Mouse (Mus musculus) megakaryocyte progenitor cell, adult 5-6 weeks (primary cell): Measurements from ENCODE around the gene Cuta. TPM values are rescaled to one million over a fixed set of nuclear protein-coding genes. Genes with fewer than 3 reads are reported as not detected.

Experiments used
- ATAC-seq: replicated peaks from 2 replicates; pipeline ENCODE4 v1.8.0; 2016; ENCODE audit warnings: mild to moderate bottlenecking, moderate TSS enrichment, inconsistent platforms; ENCODE audit not compliant: poor library complexity
- total RNA-seq, 2 experiments: library from RNA; stranded (forward) in 1 of 2; stranded (reverse) in 1 of 2; fragments of 157-497, 149-512 nt in 1 of 2; fragments of 200-1000 nt in 1 of 2; gene quantifications; 2 replicates each; pipeline versions ENCODE4 v1.2.3 to v1.2.4; 2015 to 2017

Cuta gene
- total RNA-seq, 2 experiments from 2014 or later: 82.9 to 216 TPM

- ATAC-seq: no peak
Observed at GRCm38 (mm10) chr17:26893492-26893891, 45.9 kb downstream of the Cuta start.

- no peak for ATAC-seq
Observed at GRCm38 (mm10) chr17:26892635-26893375, 46.6 kb downstream of the Cuta start.

DNA sequence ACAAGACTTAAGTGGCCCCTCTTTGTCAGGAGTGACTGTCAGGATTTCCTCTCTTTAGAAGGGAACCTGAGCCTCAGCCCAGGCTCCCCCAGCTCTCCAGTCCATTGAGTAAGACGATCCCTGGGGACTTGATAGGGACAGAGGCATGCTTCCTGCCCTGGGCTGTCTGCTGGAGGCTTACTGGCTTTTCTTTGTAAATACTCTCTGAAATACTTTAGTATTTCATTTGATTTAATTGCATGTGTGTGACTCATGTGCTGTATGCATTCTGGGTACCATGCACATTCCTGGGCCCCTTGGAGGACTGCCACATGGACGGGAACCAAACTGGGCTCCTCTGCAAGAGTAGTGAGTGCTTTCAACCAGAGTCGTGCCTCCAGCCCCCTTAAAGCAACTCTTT, 51.4 kb downstream of the Cuta start:
- no peak for ATAC-seq

DNA sequence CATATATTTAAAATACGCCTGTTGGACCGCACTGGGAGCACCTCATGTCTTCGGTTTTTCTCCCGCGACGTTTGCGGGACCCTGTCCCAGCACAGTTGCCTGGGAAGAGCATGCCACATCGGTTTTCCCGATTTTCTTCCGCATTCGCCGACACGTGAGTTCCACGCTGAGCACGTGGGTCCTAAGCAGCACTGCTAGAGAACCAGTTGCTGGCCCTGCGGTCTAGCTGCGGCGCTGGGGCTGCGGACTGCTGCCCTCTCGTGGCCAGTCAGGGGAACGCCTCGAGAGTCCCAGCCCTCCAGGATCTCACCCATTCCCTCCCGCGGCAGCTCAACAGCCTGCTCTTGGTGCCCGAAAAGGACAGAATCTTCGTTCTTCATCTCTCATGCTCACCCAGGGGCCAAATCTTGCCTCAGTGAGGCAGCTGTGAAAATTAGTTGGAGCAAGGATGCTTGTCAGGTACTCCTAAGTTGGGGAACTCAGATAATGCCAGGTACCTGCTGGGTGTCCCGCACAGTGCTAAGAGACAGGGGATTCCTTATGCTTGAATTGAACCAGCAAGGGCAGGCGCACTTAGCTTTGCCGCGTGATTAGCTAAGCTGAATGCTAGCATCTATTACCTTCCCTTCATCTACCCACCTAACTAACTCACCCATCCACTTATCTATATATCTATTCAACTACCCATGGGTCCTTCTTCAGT, 53.2 kb downstream of the Cuta start:
- ATAC-seq: peak; percentile 93

DNA sequence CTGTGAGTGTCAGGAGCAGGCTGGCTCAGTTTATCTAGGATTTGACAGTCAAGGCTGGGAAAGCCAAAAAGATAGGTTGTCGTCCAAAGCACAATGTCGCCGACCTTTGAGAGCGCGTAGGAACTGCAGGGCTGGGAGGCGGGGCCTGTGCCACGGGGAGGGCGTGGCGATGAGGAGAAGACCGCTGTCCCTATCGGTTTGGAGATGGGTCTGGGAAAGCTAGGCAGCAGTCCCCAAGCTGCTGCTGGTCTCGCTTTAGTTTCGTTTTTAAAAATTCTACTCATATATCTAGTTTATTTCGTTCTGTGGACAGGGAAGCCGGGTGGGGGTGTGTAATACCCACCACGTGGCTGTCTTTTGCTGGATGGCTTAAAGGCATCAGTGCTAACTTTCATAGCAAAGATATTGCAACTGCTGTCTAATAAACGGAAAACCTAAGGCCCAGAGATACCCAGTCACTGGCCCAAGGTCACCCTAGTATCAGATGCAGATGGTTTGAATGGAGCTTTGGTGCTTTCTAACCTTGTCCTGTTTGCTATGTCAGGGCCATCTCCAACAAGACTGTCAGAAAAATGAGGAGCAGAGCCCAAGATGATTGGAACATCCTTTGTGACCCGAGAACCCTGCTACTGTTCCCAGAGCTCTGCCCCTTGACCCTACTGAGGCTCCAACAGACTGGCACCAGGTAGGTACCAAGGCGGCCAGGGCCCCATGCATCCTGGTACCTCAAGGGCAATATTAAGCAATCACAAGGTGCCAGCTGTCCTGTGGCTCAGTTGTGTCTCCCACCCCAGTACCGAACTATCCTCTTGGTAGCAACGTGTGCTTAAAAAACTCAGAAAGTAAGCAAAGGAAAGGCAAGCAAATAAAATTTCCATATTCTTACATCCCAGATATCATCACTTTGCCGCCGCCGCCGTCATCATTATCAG, 54.1 kb downstream of the Cuta start:
- ATAC-seq: peak; percentile 90

Other genes starting within 250 kb of the Cuta start
- 7.0 and 13.5 TPM in 2 replicates for gene Crebrf, start 223.9 kb downstream of the Cuta start, total RNA-seq (2015)
- gene Crebrf, start 223.9 kb downstream of the Cuta start, total RNA-seq (2017): 11.1 and 18.0 TPM in 2 replicates
- gene Bnip1, start 158.5 kb downstream of the Cuta start, total RNA-seq (2015): 38.2 and 42.5 TPM in 2 replicates
- gene Bnip1, start 158.5 kb downstream of the Cuta start, total RNA-seq (2017): 47.6 and 48.6 TPM in 2 replicates
- not detected in 2 replicates for gene Nkx2-5, start 94.6 kb downstream of the Cuta start, total RNA-seq (2015)
- gene Nkx2-5, start 94.6 kb downstream of the Cuta start, total RNA-seq (2017): not detected in 2 replicates
- 2.6 and 4.6 TPM in 2 replicates for gene Kifc5b, start 22.5 kb downstream of the Cuta start, total RNA-seq (2015)
- 13.8 and 16.0 TPM in 2 replicates for gene Kifc5b, start 22.5 kb downstream of the Cuta start, total RNA-seq (2017)
- gene Phf1, start 6.5 kb downstream of the Cuta start, total RNA-seq (2015): 2.1 TPM in 2 replicates
- 3.5 and 4.6 TPM in 2 replicates for gene Phf1, start 6.5 kb downstream of the Cuta start, total RNA-seq (2017)
- gene Syngap1, start 1.7 kb upstream of the Cuta start, total RNA-seq (2015): 5.3 and 11.6 TPM in 2 replicates
- 3.6 TPM in 2 replicates for gene Syngap1, start 1.7 kb upstream of the Cuta start, total RNA-seq (2017)
- 2.9 and 5.3 TPM in 2 replicates for gene Zbtb9, start 33.6 kb upstream of the Cuta start, total RNA-seq (2015)
- gene Zbtb9, start 33.6 kb upstream of the Cuta start, total RNA-seq (2017): 16.3 and 22.1 TPM in 2 replicates
- 130 and 135 TPM in 2 replicates for gene Bak1, start 89.4 kb upstream of the Cuta start, total RNA-seq (2015)
- 63.3 and 68.7 TPM in 2 replicates for gene Bak1, start 89.4 kb upstream of the Cuta start, total RNA-seq (2017)
- gene Itpr3, start 117.7 kb upstream of the Cuta start, total RNA-seq (2015): 3.4 and 3.6 TPM in 2 replicates
- 5.3 and 6.2 TPM in 2 replicates for gene Itpr3, start 117.7 kb upstream of the Cuta start, total RNA-seq (2017)
- gene Uqcc2, start 194.3 kb upstream of the Cuta start, total RNA-seq (2015): 134 and 138 TPM in 2 replicates
- gene Uqcc2, start 194.3 kb upstream of the Cuta start, total RNA-seq (2017): 154 and 170 TPM in 2 replicates
- not detected in 2 replicates for gene Ip6k3, start 228.2 kb upstream of the Cuta start, total RNA-seq (2015)
- not detected in 2 replicates for gene Ip6k3, start 228.2 kb upstream of the Cuta start, total RNA-seq (2017)